ENCODE assay signal across 8 mouse cellular contexts in genomic region chr5:37242360-37243168, GRCm38 (mm10). TPM values are rescaled to one million over a fixed set of nuclear protein-coding genes. Genes with fewer than 3 reads are reported as not detected.
DNase-seq lines count a peak whose midpoint lies in the region; ATAC-seq and TF ChIP-seq lines count a peak whose summit lies in the region.

No protein-coding gene starts in this region.

- no peak overlapping the region for H3K4me3 ChIP-seq in kidney, adult 2 months (ENCODE audit: insufficient read depth, low read depth, low read length)
- H3K4me3 ChIP-seq in hindbrain, embryonic 12.5 days, result peak overlapping the region; percentile 74
- peak overlapping the region; percentile 85 for H3K4me3 ChIP-seq in midbrain, embryonic 15.5 days

- peak; percentile 18 for DNase-seq in kidney, postnatal 10 days
- DNase-seq in kidney, adult 2 months, result no peak
- peak; percentile 74 to 81 for DNase-seq in cerebellum, postnatal 10 days
- no peak for DNase-seq in gastrocnemius, postnatal 14 days
- DNase-seq in frontal cortex, postnatal 14 days (ENCODE audit: low spot score in 2 of 2), result no peak

- 11% methylated on average over 44 of the region's 44 CpGs for WGBS in kidney, adult 2 months
- 9% methylated on average over 44 of the region's 44 CpGs for WGBS in hindbrain, embryonic 12.5 days
- 10% methylated on average over 44 of the region's 44 CpGs for WGBS in midbrain, embryonic 15.5 days

- ATAC-seq in hindbrain, embryonic 12.5 days (ENCODE audit: low FRiP score), result no peak
- no peak for ATAC-seq in midbrain, embryonic 15.5 days (replicated peaks)
- no peak for ATAC-seq in megakaryocyte progenitor cell, adult 5-6 weeks (replicated peaks; ENCODE audit: poor library complexity)

- 0 out of 2 replicates have a peak, but pooled peaks cover 3% of the 10 kb centered on the region for H3K27me3 ChIP-seq in kidney, adult 2 months (replicated peaks; ENCODE audit: control insufficient read depth, insufficient read depth, low read length)
- peaks cover 63% of the 10 kb centered on the region for H3K27me3 ChIP-seq in hindbrain, embryonic 12.5 days
- 0 out of 2 replicates have a peak, but pooled peaks cover 3% of the 10 kb centered on the region for H3K27me3 ChIP-seq in midbrain, embryonic 15.5 days (replicated peaks)

- no peaks in the 10 kb centered on the region for H3K36me3 ChIP-seq in kidney, adult 2 months (ENCODE audit: control insufficient read depth, insufficient read depth, low read length)
- no peaks in the 10 kb centered on the region for H3K36me3 ChIP-seq in hindbrain, embryonic 12.5 days
- no peaks in the 10 kb centered on the region for H3K36me3 ChIP-seq in midbrain, embryonic 15.5 days (replicated peaks)

- H3K9ac ChIP-seq in hindbrain, embryonic 12.5 days, result peak overlapping the region; percentile 88
- H3K9ac ChIP-seq in midbrain, embryonic 15.5 days, result peak overlapping the region; percentile 89

- TF ChIP-seq CTCF in kidney, adult 2 months (conservative IDR thresholded peaks at IDR 0.05; ENCODE audit: insufficient read depth, insufficient read length, low read depth, low read length), result no peak

- intact Hi-C loops in gastrocnemius, postnatal 14 days (cut with DNase I; ENCODE audit: low total_unique reads), result no loop called here

- peak overlapping the region; percentile 74 for H3K4me2 ChIP-seq in hindbrain, embryonic 12.5 days (replicated peaks)
- peak overlapping the region; percentile 88 for H3K4me2 ChIP-seq in midbrain, embryonic 15.5 days

- TF ChIP-seq POLR2A in kidney, adult 2 months (IDR thresholded peaks at IDR 0.05; ENCODE audit: low read depth, low read length), result no peak

- no peak overlapping the region for H3K27ac ChIP-seq in kidney, adult 2 months (ENCODE audit: insufficient read depth, low read depth, low read length)
- H3K27ac ChIP-seq in hindbrain, embryonic 12.5 days, result peak overlapping the region; percentile 98
- H3K27ac ChIP-seq in midbrain, embryonic 15.5 days, result peak overlapping the region; percentile 98

- no peaks in the 10 kb centered on the region for H3K4me1 ChIP-seq in kidney, adult 2 months (ENCODE audit: control insufficient read depth, insufficient read depth, low read length)
- H3K4me1 ChIP-seq in hindbrain, embryonic 12.5 days, result peaks cover 44% of the 10 kb centered on the region
- H3K4me1 ChIP-seq in midbrain, embryonic 15.5 days, result peaks cover 44% of the 10 kb centered on the region

- H3K9me3 ChIP-seq in hindbrain, embryonic 12.5 days (replicated peaks), result no peaks in the 10 kb centered on the region
- no peaks in the 10 kb centered on the region for H3K9me3 ChIP-seq in midbrain, embryonic 15.5 days

RNA-seq across cellular contexts. Expression of gene Crmp1, which starts 0.8 kb away (rescaled TPM):
- polyA plus RNA-seq in kidney, adult 2 months (2012; rRNA removed), result 0.57 and 0.59 TPM in 2 replicates
- 497 and 557 TPM in 2 replicates for polyA plus RNA-seq in hindbrain, embryonic 12.5 days (2016; fragmentation: Nextera tagmentation; extraction: Ambion mirVana)
- 945 and 977 TPM in 2 replicates for polyA plus RNA-seq in midbrain, embryonic 15.5 days (2015; fragmentation: Nextera tagmentation; extraction: Ambion mirVana)
- 1 to 10 TPM in 1 of 2 experiments, under 1 TPM in 1; 0.58 to 1.0 TPM for total RNA-seq in gastrocnemius, postnatal 14 days (2021)
- total RNA-seq in megakaryocyte progenitor cell, adult 5-6 weeks (2015), result not detected in 2 replicates
- total RNA-seq in megakaryocyte progenitor cell, adult 5-6 weeks (2017), result not detected in 2 replicates

Comparison
In these comparisons a context has a peak if more than half of its experiments do, and no peak if none do; other contexts are left out.
1. DNase-seq: peak in kidney, postnatal 10 days (single experiment) and cerebellum, postnatal 10 days (2 of 2); none in kidney, adult 2 months (single experiment), gastrocnemius, postnatal 14 days (single experiment) and frontal cortex, postnatal 14 days (0 of 2).
2. RNA of gene Crmp1, which starts 0.8 kb away (polyA plus RNA-seq): 945 to 977 TPM in midbrain, embryonic 15.5 days and 497 to 557 TPM in hindbrain, embryonic 12.5 days; 0.57 to 0.59 TPM in kidney, adult 2 months; every median in the first group is over 100 times any median in the second.